Mouse (Mus musculus) hindlimb bud, embryonic 11.5 days (tissue): ENCODE data around the gene Parn.

ENCODE experiments used
- DNase-seq: peaks from one replicate; pipeline ENCODE4 v3.0.0-alpha.2; 2012; ENCODE audit warnings: low read depth, low spot score; ENCODE audit errors: extremely low spot score

Gene Parn

DNA sequence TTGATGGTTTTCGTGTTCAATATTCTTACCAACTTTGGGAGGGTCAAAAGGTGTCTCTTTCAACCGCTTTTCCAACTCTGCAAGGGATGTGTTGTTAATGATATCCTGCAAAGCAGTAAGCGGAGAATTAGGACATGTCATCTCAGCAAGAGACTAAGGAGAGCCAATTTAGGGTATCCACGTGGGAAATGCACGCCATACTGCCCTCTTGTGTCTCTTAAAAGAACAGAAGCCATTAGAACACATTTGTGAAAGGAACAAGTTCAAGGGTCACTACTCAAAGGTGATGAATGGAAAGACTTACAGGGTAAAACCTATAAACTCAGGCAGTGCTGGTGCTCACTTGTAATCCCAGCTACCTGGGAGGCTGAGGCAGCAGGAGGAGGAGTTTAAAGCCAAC, 39.6 kb downstream of the Parn start:
- peak; percentile 2 for DNase-seq

- DNase-seq = no peak
Measured at GRCm38 (mm10) chr16:13621745-13622507, 46.0 kb downstream of the Parn start.

DNA sequence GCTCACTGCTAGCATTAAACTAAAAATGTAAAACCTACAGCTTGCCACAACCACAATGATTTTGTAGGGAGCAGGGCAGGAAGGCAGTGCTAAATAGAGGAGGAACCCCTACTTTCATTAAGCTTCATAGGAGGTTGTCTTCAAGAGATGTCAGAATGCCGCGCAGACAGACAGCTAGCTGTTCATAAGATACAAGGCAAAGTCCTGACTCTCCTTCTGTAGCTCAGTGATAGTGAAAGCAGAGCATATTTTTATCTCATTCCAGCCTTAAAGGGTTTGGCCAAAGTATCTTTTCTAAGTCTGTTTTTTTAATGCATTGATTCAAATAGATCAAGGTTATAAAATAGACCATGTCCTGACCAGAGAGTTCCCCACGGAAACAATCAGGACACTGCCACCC, 47.8 kb downstream of the Parn start:
- DNase-seq = no peak

DNA sequence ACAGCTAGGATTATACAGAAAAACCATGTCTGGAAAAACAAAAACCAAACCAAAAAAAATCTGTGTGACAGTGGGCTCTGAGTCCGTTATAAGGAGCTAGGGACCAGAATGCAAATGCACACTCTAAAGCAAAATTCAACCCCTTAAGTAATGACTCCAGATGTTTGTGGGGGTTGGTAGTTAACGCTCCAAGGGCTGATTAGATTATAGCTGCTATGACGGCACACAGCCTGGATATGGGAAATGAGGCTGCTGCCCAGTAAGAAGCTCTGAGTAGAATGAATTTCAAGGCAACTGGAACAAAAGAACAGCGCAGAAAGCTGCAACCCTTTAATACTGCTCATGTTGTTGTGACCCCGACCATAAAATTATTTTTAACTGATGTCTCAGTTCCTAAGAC, 52.7 kb downstream of the Parn start:
- no peak for DNase-seq

- no peak for DNase-seq
Measured at GRCm38 (mm10) chr16:13612571-13612970, 55.4 kb downstream of the Parn start.

GRCm38 (mm10) chr16:13612058-13612457, 55.9 kb downstream of the Parn start:
- DNase-seq = no peak

GRCm38 (mm10) chr16:13611399-13611798, 56.6 kb downstream of the Parn start:
- DNase-seq = no peak

DNA sequence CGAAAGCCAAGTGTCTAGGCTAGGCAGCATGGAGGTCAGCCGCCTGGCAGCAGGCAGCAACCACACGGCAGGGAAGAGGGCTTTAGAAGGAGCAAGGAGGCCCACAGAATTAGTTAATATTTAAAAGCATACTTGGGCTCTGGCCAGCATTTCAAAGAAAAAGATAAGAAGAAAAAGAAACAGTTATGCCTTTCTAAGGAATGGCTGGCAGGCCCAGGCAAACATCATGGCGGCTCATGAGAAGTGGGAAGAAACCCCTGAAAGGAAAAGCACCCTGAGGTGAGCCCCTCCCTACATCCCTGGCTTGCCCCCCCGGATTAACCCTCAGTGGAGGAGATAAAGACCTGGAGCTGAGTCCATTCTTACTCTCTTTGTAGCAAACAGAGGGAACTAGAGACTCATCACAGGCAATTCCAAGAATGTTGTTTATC, 57.0 kb downstream of the Parn start:
- no peak for DNase-seq

GRCm38 (mm10) chr16:13608705-13609085, 59.3 kb downstream of the Parn start:
- DNase-seq = no peak

- DNase-seq = no peak
Measured at GRCm38 (mm10) chr16:13607987-13608704, 59.8 kb downstream of the Parn start.

DNA sequence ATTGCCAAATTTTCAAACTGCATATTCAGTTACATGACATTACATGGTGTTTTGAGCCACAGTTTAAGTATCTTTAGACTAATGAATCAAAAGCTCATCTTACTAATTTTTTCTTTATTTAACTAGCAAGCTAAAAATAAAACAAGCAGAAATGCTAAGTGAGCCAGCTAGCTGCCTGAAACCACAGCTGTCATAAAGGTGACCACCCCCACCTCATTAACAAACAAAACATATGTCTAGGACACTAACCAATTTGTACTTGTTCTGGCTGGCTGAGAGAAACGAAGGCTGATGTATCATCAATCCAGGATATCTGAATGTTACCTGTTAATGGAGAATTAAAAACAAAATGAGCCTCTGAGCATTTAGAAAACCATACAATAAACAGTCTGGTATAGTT, 65.2 kb downstream of the Parn start:
- DNase-seq = no peak

DNA sequence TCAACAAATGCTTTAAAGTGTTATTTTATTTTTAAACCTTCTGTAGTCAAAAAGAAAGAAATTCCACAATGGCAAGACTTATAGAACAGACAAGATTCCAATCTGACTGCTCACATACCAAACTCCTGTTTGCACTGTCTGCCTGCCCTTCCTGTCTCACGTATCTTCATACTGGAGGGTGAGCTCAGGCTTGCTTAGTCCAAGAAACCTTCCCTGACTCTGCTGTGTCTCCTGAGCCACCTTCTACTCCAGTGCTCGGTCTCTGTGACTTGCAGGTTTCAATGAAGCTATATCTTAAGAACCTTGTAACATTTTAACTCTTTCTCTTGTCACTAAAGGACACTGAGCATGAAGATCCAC, 78.9 kb downstream of the Parn start:
- DNase-seq = no peak

GRCm38 (mm10) chr16:13588182-13589048, 79.6 kb downstream of the Parn start:
- no peak for DNase-seq

DNA sequence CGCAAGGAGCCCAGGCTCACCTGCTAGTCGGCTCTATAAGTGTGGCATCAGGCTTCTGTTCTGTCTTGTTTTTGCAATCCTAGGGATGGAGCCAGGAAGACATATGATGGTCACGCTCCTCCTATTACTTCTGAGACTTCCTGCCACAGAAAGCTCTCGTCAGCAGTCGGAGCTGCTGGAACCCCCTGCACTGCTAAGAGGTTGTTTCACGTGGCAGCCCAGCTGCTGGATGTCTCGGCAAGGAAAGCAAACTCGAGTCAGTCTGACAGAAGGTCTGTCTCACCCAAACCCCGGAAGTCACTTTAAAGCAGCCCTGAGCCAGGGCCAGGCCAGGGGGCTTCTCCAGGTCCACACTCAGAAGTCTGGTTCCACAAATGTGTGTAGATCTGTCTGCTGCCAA, 82.7 kb downstream of the Parn start:
- no peak for DNase-seq

DNA sequence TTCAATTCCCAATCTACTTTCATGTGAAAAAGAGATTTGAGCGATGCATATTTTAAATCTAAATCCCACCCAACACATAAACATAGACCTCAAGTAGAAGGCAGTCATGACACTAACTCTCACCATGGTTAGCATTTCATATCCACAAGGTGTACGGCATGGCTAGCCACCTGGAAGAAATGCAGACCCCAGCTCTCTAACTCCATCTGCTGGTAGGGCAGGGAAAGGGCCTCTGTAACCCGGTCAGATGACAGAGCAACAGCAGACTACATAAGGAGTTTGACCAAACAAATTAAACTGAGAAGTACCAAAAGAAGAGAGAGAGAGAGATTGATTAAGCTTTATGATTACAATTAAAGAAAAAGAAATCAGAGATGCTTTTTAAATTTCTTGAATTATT, 87.2 kb downstream of the Parn start:
- no peak for DNase-seq

GRCm38 (mm10) chr16:13580016-13580415, 88.0 kb downstream of the Parn start:
- no peak for DNase-seq

GRCm38 (mm10) chr16:13575306-13575705, 92.7 kb downstream of the Parn start:
- DNase-seq = no peak

DNA sequence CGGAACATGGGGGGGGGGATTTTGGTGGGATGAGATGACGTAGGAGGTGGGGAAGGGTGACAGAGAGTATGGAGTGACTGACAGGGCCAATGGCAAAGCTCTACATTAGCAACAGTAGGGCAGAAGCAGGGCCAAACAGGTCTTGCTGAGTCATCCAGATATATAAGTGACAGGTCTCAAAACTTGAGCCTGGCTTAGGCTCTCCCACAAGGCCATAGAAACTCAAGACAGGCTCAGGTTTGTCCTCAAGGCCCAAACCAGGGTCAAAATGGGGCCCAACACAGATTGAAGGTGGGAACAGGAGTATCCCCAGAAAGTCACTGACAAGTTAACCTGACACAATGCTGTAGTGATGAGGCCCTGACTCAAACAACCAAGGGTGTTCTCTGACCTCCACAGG, 99.7 kb downstream of the Parn start:
- DNase-seq = no peak

DNA sequence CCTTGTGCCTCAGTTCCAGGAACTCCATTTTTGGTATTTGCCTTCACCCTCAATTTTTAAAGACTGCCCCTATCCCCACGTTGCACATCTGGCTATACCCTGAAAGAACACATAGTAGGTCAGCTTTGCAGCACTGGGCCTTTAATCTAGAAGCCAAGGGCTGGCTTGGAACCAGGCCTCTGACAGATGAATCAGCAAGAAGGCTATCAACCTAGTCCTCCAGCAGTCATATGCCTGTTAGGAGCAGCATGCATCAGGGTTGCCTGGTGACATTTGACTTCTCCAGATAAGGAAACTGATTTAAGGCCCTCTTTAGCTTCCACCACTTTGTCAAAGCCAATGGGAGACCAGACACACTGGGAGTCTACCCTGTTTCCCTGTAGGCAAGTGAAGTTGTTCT, 100.4 kb downstream of the Parn start:
- DNase-seq = no peak

- no peak for DNase-seq
Measured at GRCm38 (mm10) chr16:13566351-13566750, 101.6 kb downstream of the Parn start.

- DNase-seq = no peak
Measured at GRCm38 (mm10) chr16:13565291-13565690, 102.7 kb downstream of the Parn start.

DNA sequence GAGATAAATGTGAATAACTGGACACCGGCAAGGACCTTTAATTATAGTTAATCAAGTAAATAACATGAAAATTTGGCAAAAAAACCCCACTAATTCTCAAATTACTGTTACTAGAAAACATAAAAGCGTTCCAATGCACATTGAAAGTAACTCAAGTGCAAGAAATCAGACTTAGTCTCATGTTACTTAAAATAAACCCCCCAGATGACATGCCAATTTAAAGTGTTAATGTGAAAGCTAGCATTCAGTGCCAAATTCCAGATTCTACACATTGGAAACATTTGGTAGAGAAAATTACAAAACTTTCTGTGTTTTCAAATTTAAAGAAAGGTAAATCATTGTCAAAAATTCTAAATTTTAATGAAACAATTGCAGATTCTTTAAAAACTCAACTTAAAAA, 110.2 kb downstream of the Parn start:
- no peak for DNase-seq
